Mouse (Mus musculus): Measurements from ENCODE around the gene Dmpk. TPM values are rescaled to one million over a fixed set of nuclear protein-coding genes. Genes with fewer than 3 reads are reported as not detected.

The Dmpk gene
- total and polyA plus RNA-seq, 2 experiments from 2014 or later: 3.0 to 20.8 TPM

DNA sequence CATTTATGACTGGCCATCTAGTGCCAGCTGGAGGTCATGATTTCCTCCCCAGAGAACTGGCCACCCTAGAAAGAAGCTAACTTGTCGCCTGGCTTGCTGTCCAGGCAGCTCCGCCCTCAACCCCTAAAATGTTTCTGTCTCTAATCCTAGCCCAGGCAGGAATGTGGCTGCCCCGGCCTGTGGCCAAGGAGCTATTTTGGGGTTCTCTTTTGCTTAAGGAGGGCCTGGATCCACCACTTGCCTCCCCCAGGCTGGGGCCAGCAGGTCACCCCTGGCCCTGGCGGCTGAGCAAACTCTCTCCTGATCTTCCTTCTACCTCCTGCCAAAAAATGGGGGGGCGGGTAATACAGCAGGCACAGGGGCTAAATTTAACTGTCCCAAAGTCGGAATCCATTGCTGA lies 553 bp upstream of the Dmpk start:
- no peaks in the 10 kb centered on the region for H3K27me3 ChIP-seq (ENCODE audit: insufficient read depth, low read length)
- no peaks in the 10 kb centered on the region for H3K4me1 ChIP-seq (ENCODE audit: insufficient read depth)
- H3K9me3 ChIP-seq (ENCODE audit: low read length): no peaks in the 10 kb centered on the region
- no peak for TF ChIP-seq CTCF (IDR thresholded peaks at IDR 0.05; ENCODE audit: low read depth)
- H3K36me3 ChIP-seq (ENCODE audit: insufficient read depth): peaks cover 66% of the 10 kb centered on the region
- H3K4me2 ChIP-seq (ENCODE audit: low read depth): no peak overlapping the region
- no peak overlapping the region for H3K4me3 ChIP-seq (ENCODE audit: low read depth, low read length)
- ATAC-seq: no peak
- DNase-seq: no peak
- no peak overlapping the region for H3K27ac ChIP-seq (ENCODE audit: low read depth, low read length)
- 57% methylated on average over 6 of the region's 6 CpGs for WGBS
- no peak overlapping the region for H3K9ac ChIP-seq

DNA sequence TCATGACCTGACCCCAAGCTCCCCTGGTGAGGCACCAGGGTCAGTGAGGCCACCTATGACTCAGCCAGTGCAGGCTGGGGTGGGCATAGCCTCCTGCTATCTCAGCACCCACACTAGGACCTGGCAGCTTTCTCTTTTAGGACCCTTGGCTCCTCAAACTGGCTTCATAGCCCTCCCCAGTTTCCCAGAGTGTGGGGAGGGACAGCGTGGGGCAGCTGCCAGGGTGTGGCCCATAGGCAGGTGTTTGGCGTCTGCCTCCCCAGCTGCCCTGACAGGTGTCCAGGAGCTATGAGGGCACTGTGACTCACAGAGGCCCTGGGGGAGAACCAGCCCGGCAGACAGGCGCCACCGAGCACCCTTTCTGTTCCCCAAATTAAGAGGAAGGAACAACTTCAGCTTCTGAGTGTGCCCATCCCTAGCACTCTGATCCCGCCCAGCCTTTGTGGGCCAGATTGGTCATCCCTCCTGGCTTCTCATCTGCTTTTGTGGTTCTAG lies 675 bp downstream of the Dmpk start:
- Histone ChIP-seq H3K9me3 (ENCODE audit: low read length) (no peaks in the 10 kb centered on the region), H3K27me3 (ENCODE audit: insufficient read depth, low read length) (no peaks in the 10 kb centered on the region), H3K4me3 (ENCODE audit: low read depth, low read length) (no peak overlapping the region), H3K36me3 (ENCODE audit: insufficient read depth) (peaks cover 68% of the 10 kb centered on the region), H3K4me1 (ENCODE audit: insufficient read depth) (no peaks in the 10 kb centered on the region), H3K4me2 (ENCODE audit: low read depth) (no peak overlapping the region), H3K27ac (ENCODE audit: low read depth, low read length) (no peak overlapping the region), H3K9ac (no peak overlapping the region)
- DNase-seq (no peak), ATAC-seq (no peak)
- TF ChIP-seq CTCF (IDR thresholded peaks at IDR 0.05; ENCODE audit: low read depth): no peak
- 73% methylated on average over 6 of the region's 6 CpGs for WGBS

DNA sequence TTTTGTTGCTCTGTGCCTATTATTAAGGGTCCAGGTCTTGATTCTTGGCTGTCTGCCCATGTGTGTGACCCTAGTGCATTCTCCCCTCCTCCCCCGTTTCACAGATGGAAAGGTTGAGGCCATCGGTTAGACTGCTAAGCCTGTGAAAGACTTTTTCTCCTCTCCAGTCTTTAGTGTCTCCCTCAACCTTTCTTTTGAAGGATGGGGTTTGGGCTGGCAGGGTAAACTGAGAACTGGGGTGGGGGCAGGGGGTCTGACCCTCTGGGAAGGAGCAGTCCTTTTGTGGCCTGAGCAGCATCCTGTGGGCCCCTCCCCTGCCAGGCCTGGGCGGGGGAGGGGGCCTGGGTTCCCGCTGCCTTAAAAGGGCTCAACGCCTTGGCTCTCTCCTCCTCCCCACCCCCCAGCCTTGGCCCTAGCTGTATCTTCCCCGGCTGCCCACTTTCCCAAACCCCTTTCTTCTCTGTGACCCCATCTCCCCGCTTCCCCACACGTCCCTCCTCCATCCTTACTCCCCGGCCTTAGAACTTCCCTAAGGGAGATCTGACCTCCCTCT lies 1.3 kb downstream of the Dmpk start:
- Histone ChIP-seq H3K27me3 (ENCODE audit: insufficient read depth, low read length) (no peaks in the 10 kb centered on the region), H3K9me3 (ENCODE audit: low read length) (no peaks in the 10 kb centered on the region), H3K4me1 (ENCODE audit: insufficient read depth) (no peaks in the 10 kb centered on the region), H3K36me3 (ENCODE audit: insufficient read depth) (peaks cover 61% of the 10 kb centered on the region), H3K4me3 (ENCODE audit: low read depth, low read length) (no peak overlapping the region), H3K4me2 (ENCODE audit: low read depth) (no peak overlapping the region), H3K9ac (no peak overlapping the region), H3K27ac (ENCODE audit: low read depth, low read length) (no peak overlapping the region)
- 28% methylated on average over 9 of the region's 9 CpGs for WGBS
- no peak for TF ChIP-seq CTCF (IDR thresholded peaks at IDR 0.05; ENCODE audit: low read depth)
- no peak for DNase-seq
- no peak for ATAC-seq

DNA sequence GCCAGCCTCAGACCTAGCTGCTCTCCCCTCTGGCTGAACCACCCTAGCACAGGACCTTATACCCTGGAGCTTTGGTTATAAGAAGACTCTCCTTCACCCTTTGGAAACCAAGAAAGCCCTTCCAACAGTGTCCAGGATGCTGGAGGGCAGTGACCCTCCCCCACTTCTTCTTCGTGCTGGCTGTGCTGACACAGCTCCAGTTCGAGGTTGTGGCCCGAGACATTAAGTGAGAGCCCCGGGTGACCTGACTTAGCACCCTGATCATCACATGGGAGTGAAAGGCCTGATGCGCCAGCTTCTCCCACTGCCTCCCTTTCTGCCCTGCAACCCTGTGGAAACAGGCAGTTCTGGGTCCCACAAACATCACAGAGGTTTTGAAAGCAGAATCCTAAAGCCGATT lies 1.8 kb downstream of the Dmpk start:
- ATAC-seq: no peak
- H3K27me3 ChIP-seq (ENCODE audit: insufficient read depth, low read length): no peaks in the 10 kb centered on the region
- no peak overlapping the region for H3K4me2 ChIP-seq (ENCODE audit: low read depth)
- DNase-seq: no peak
- no peak overlapping the region for H3K4me3 ChIP-seq (ENCODE audit: low read depth, low read length)
- no peaks in the 10 kb centered on the region for H3K9me3 ChIP-seq (ENCODE audit: low read length)
- no peak overlapping the region for H3K27ac ChIP-seq (ENCODE audit: low read depth, low read length)
- H3K4me1 ChIP-seq (ENCODE audit: insufficient read depth): no peaks in the 10 kb centered on the region
- peaks cover 60% of the 10 kb centered on the region for H3K36me3 ChIP-seq (ENCODE audit: insufficient read depth)
- 12% methylated on average over 6 of the region's 6 CpGs for WGBS
- no peak overlapping the region for H3K9ac ChIP-seq
- no peak for TF ChIP-seq CTCF (IDR thresholded peaks at IDR 0.05; ENCODE audit: low read depth)

DNA sequence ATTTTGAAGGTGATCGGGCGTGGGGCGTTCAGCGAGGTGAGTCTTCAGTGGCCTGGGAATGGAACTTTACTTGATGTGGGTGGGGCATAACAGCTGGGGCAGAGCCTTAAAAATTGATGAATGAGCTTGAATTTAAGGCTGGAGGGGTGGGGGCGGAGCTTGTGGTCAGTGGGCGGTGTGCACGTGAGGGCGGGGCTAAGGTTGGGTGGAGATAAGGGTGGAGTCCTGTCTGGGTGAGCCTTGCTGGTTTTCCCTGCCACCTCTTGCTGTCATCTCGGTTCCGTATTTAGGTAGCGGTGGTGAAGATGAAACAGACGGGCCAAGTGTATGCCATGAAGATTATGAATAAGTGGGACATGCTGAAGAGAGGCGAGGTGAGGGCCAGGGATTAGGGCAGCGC lies 2.4 kb downstream of the Dmpk start:
- no peak for TF ChIP-seq CTCF (IDR thresholded peaks at IDR 0.05; ENCODE audit: low read depth)
- peaks cover 60% of the 10 kb centered on the region for H3K36me3 ChIP-seq (ENCODE audit: insufficient read depth)
- H3K4me2 ChIP-seq (ENCODE audit: low read depth): no peak overlapping the region
- H3K27me3 ChIP-seq (ENCODE audit: insufficient read depth, low read length): no peaks in the 10 kb centered on the region
- 24% methylated on average over 14 of the region's 14 CpGs for WGBS
- DNase-seq (no peak), ATAC-seq (no peak)
- no peak overlapping the region for H3K4me3 ChIP-seq (ENCODE audit: low read depth, low read length)
- H3K4me1 ChIP-seq (ENCODE audit: insufficient read depth): no peaks in the 10 kb centered on the region
- no peak overlapping the region for H3K9ac ChIP-seq
- H3K27ac ChIP-seq (ENCODE audit: low read depth, low read length): no peak overlapping the region
- no peaks in the 10 kb centered on the region for H3K9me3 ChIP-seq (ENCODE audit: low read length)

DNA sequence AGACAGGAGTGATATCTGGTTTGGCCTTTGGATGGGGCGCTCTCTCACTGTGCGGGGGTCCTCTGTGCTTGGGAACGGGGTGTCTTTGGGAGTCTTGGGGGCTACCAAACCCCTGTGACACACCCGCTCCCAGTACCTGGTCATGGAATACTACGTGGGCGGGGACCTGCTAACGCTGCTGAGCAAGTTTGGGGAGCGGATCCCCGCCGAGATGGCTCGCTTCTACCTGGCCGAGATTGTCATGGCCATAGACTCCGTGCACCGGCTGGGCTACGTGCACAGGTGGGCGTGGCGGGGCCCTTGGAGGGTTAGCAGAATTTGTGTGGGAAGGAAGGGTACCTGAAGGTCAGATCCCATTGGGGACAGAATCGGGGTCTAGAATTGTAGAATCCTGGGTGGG lies 3.1 kb downstream of the Dmpk start:
- Histone ChIP-seq H3K36me3 (ENCODE audit: insufficient read depth) (peaks cover 57% of the 10 kb centered on the region), H3K4me3 (ENCODE audit: low read depth, low read length) (no peak overlapping the region), H3K4me2 (ENCODE audit: low read depth) (no peak overlapping the region), H3K9me3 (ENCODE audit: low read length) (no peaks in the 10 kb centered on the region), H3K4me1 (ENCODE audit: insufficient read depth) (no peaks in the 10 kb centered on the region), H3K9ac (no peak overlapping the region), H3K27me3 (ENCODE audit: insufficient read depth, low read length) (no peaks in the 10 kb centered on the region), H3K27ac (ENCODE audit: low read depth, low read length) (no peak overlapping the region)
- no peak for TF ChIP-seq CTCF (IDR thresholded peaks at IDR 0.05; ENCODE audit: low read depth)
- 65% methylated on average over 18 of the region's 18 CpGs for WGBS
- no peak for ATAC-seq
- DNase-seq: no peak

DNA sequence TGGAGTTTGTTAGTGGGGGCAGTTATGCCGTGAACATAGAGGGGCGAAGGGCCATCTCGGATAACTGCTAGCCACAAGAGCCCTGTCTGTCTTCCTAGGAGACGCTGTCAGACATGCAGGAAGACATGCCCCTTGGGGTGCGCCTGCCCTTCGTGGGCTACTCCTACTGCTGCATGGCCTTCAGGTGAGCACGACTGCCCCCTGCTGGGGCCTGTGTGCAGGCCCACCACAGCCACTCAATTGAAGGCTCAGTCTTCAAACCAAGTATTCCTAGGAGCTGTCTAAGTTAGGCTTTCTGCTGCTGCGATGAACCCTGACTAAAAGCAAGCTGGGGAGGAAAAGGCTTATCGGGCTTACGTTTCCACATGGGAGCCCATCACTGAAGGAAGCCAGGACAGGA lies 5.2 kb downstream of the Dmpk start:
- Histone ChIP-seq H3K27me3 (ENCODE audit: insufficient read depth, low read length) (no peaks in the 10 kb centered on the region), H3K9ac (no peak overlapping the region), H3K4me2 (ENCODE audit: low read depth) (no peak overlapping the region), H3K9me3 (ENCODE audit: low read length) (no peaks in the 10 kb centered on the region), H3K4me1 (ENCODE audit: insufficient read depth) (peaks cover 8% of the 10 kb centered on the region; the same call in 1 of the 2 replicates), H3K36me3 (ENCODE audit: insufficient read depth) (peaks cover 44% of the 10 kb centered on the region), H3K27ac (ENCODE audit: low read depth, low read length) (no peak overlapping the region), H3K4me3 (ENCODE audit: low read depth, low read length) (no peak overlapping the region)
- peak; percentile 62 for DNase-seq
- WGBS: 41% methylated on average over 10 of the region's 10 CpGs
- TF ChIP-seq CTCF (IDR thresholded peaks at IDR 0.05; ENCODE audit: low read depth): peak; percentile 75
- no peak for ATAC-seq
